Mouse (Mus musculus) embryonic fibroblast, embryonic 13.5 days (primary cell): Measurements from ENCODE around the gene March4. TPM values are rescaled to one million over a fixed set of nuclear protein-coding genes. Genes with fewer than 3 reads are reported as not detected.

Source experiments
- H3K27ac ChIP-seq: 2 replicates; pipeline ENCODE4 v1.5.1; 2012; ENCODE audit warnings: low read length, control low read depth, inconsistent platforms; ENCODE audit not compliant: insufficient read depth
- H3K4me1 ChIP-seq: 2 replicates; pipeline ENCODE4 v1.6.1; 2011; ENCODE audit warnings: low read length; ENCODE audit not compliant: control insufficient read depth, insufficient read depth
- H3K4me3 ChIP-seq: 2 replicates; pipeline ENCODE4 v1.5.1; 2011; ENCODE audit warnings: mild to moderate bottlenecking, control low read depth, low read length; ENCODE audit not compliant: insufficient read depth
- CTCF ChIP-seq: IDR thresholded peaks from 2 replicates; pipeline ENCODE4 v1.5.1; 2011; ENCODE audit warnings: mild to moderate bottlenecking, control low read depth, low read length, moderate library complexity, borderline replicate concordance; ENCODE audit not compliant: insufficient read depth
- POLR2A ChIP-seq: IDR thresholded peaks from 2 replicates; pipeline ENCODE4 v1.6.1; 2011; ENCODE audit warnings: low read depth, mild to moderate bottlenecking, control low read depth, low read length, moderate library complexity
- polyA plus RNA-seq: library from polyadenylated mRNA; stranded (reverse); fragments of >200 nt; gene quantifications from 2 replicates; pipeline ENCODE4 v1.2.4, GENCODE M21; 2011; ENCODE audit warnings: low read depth; ENCODE audit not compliant: missing spikeins, insufficient read length

March4 gene
- polyA plus RNA-seq, 1 experiment, result 0.11 TPM

DNA sequence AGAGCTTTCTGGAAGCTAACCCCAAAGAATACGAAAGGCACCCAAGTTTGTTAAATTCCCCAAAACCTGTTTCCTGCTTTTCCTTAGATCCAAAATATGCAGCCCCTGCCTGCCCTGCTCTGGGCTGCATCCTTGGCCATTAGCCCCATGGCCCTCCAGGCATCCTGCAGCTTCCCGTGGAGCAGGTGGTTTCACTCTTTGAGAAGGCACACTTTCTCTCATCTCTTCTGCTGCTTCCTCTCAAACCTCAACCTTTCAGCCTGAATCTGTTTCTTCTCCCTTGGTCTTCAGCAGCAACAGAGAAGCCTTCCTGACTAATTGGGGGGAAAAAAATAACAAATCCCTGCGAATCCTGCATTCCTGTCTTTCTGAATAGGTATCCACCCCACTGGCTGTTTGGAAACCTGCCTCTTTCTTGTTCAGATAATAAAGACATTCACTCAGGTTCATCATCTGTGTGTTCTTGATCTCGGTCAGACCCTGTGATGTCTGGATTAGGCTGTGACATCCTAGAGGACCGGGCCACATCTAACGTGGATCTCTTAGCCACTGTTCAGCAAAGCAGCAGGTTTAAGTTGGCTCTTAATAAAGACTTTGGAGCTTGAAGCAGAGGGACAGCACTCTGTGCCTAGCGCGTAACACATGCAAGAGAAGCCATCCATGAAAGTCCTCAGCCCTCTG, 6.1 kb downstream of the March4 start:
- H3K4me3 ChIP-seq, result no peak overlapping the region
- H3K27ac ChIP-seq, result no peak overlapping the region
- TF ChIP-seq POLR2A, result no peak
- TF ChIP-seq CTCF, result no peak
- no peaks in the 10 kb centered on the region for H3K4me1 ChIP-seq

DNA sequence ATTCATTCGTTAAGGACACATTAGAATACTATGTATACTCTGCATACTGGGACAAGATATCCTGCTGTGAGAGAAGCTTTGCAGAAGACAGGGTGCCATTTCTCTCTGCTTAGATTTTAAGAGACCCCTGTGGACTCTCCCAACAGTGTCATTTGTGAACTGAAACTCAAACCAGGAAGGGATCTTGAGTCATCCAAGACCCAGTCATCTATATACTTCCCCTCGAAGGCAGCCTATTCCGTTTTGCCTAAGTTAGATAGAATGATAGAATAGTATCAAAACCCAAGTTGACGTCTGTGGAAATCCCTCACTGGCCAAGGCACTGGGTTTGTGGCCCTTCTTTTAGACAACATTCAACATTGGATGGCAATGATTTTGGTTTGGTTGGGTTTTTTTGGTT, 7.5 kb downstream of the March4 start:
- no peak overlapping the region for H3K27ac ChIP-seq
- TF ChIP-seq POLR2A, result no peak
- TF ChIP-seq CTCF, result no peak
- H3K4me3 ChIP-seq, result no peak overlapping the region
- no peaks in the 10 kb centered on the region for H3K4me1 ChIP-seq

GRCm38 (mm10) chr1:72523601-72524000, 13.1 kb downstream of the March4 start:
- Histone ChIP-seq H3K27ac (no peak overlapping the region), H3K4me3 (no peak overlapping the region), H3K4me1 (no peaks in the 10 kb centered on the region)
- no peak for TF ChIP-seq POLR2A
- no peak for TF ChIP-seq CTCF

DNA sequence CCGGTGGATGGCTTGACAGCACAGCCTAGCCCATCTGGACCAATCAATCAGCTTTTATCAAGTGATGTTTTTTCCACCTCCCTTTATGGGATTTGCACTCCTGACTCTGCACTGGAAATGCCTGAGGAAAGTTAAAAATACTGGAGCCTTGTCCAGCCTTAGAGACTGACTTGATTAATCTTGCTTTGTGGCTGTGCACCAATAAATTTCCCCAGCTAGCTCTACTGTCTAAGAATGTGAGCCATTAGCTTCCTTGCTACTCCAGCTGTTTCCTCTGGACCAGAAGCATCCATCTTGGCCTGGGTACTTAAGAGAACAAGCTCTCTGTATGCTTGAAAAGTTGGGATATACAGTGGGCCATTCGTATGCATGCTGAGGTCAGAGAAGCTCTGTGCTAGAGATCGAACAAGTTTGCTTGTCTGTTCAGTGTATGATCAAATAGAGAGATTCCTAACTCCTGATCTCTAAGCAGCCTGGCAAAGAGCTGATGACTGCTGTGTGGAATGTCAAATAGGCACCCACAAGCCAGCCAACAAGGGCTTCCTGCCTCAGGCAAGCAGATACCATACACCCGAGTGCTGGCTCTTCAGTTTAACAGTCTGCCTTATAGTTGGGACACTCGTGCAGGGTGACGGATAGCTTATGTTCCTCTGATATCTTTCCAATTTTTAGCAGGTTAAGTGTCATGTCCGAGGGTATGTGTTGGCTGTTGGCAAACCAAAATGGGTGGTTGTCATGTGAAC, 25.8 kb downstream of the March4 start:
- H3K4me1 ChIP-seq, result no peaks in the 10 kb centered on the region
- no peak overlapping the region for H3K27ac ChIP-seq
- TF ChIP-seq CTCF, result no peak
- TF ChIP-seq POLR2A, result no peak
- no peak overlapping the region for H3K4me3 ChIP-seq

GRCm38 (mm10) chr1:72509551-72509950, 27.2 kb downstream of the March4 start:
- Histone ChIP-seq H3K4me1 (no peaks in the 10 kb centered on the region), H3K4me3 (no peak overlapping the region)
- TF ChIP-seq POLR2A (no peak), CTCF (no peak)

GRCm38 (mm10) chr1:72507670-72508069, 29.1 kb downstream of the March4 start:
- H3K27ac ChIP-seq, result no peak overlapping the region
- H3K4me1 ChIP-seq, result no peaks in the 10 kb centered on the region
- H3K4me3 ChIP-seq, result no peak overlapping the region
- TF ChIP-seq CTCF (no peak), POLR2A (no peak)

More at GRCm38 (mm10) chr1:72509551-72509950, 27.2 kb downstream of the March4 start:
- no peak overlapping the region for H3K27ac ChIP-seq

- TF ChIP-seq CTCF, result no peak
- TF ChIP-seq POLR2A, result no peak
- no peaks in the 10 kb centered on the region for H3K4me1 ChIP-seq
- no peak overlapping the region for H3K4me3 ChIP-seq
- no peak overlapping the region for H3K27ac ChIP-seq
Observed at GRCm38 (mm10) chr1:72506202-72506601, 30.5 kb downstream of the March4 start.

DNA sequence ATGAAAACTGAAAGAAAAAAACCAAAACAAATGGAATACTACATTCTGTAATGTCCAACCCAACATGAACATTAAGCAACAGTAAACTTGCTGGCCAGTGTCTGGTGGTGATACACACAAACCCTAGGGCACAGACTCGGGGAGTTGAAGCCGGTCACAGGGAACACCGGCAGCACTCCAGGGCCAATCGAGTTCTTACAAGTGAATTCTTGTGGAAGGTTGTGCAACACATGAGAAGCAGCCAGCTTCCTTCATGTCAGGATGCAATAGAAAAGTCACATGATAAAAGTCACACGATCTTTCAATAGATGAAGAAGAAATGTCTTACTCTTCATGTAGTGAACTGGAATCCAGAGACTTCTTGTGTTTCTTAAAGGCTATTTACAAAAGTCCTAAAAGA, 39.1 kb downstream of the March4 start:
- Histone ChIP-seq H3K4me1 (no peaks in the 10 kb centered on the region), H3K4me3 (no peak overlapping the region), H3K27ac (no peak overlapping the region)
- TF ChIP-seq POLR2A, result no peak
- TF ChIP-seq CTCF, result no peak

DNA sequence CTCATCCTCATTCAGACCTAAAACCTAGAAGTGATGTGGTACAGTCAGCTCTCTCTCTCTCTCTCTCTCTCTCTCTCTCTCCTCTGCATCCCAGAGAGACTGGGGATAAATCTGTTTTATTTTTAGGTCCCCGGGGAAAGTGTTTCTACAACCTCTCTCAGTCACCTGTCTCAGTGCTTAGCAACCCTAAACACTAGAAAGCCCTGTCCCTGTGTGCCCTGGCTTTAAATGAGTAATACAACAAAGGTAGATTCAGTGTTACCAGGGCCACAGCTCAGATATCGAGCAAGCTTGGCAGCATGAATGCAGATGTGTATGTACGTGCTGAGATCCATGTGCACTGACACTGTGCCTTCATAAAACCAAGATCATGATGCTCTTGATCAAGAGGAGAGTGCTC, 43.3 kb downstream of the March4 start:
- TF ChIP-seq POLR2A (no peak), CTCF (no peak)
- Histone ChIP-seq H3K27ac (no peak overlapping the region), H3K4me3 (no peak overlapping the region), H3K4me1 (no peaks in the 10 kb centered on the region)

DNA sequence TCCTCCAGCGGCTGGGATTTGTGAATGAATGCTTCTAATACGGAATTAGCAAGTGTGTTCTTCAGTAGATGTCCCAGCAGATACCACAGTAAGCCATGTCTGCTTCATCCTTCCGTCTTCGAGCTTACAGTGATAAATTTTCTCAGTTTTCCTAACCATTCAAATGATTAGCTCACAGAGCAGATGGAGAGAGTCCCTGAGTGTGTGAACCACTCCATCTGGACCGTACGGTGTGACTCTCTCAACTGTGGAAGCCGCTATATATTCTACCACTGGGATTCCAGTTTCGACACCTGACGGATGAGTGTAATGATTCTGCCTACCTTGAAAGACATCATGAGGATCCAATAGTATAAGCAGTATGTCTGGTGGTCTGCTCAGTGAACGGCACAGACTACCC, 44.1 kb downstream of the March4 start:
- Histone ChIP-seq H3K27ac (no peak overlapping the region), H3K4me1 (no peaks in the 10 kb centered on the region), H3K4me3 (no peak overlapping the region)
- TF ChIP-seq CTCF (no peak), POLR2A (no peak)
